8 mouse cellular contexts compared by ENCODE assay signal in the genomic region with DNA sequence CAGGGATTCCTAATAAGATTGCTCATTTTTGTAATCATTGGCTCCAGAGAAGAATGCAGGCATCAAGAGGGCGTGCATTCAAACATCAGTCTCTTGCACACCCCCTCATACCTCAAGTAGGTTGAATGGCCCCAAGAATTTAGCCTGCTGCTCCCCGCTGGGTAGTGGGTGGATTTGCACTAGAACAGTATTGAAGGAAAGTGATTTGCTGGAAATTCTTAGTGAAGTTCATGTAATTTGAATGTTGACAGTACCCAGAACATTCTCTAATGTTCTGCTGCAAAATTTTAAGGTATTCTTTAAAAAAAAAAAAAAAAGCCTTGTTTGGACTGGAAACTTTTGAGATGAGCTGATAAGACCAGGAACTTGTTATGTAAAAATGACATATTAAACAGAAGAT. TPM values are rescaled to one million over a fixed set of nuclear protein-coding genes. Genes with fewer than 3 reads are reported as not detected.
A peak's percentile ranks its signal among the peaks of the same experiment; 100 is the strongest.
DNase-seq lines count a peak whose midpoint lies in the region; ATAC-seq and TF ChIP-seq lines count a peak whose summit lies in the region.

No protein-coding gene starts in this region.

- H3K4me2 ChIP-seq in forebrain, embryonic 12.5 days: peak overlapping the region; percentile 91
- peak overlapping the region; percentile 93 for H3K4me2 ChIP-seq in liver, embryonic 15.5 days

- 0 out of 2 replicates have a peak, but pooled peaks cover 8% of the 10 kb centered on the region for H3K27me3 ChIP-seq in heart, embryonic 10.5 days (ENCODE audit: insufficient read depth, poor library complexity, severe bottlenecking)
- H3K27me3 ChIP-seq in C2C12 (ENCODE audit: control insufficient read depth, insufficient read depth, insufficient read length): no peaks in the 10 kb centered on the region
- H3K27me3 ChIP-seq in forebrain, embryonic 12.5 days: peaks cover 17% of the 10 kb centered on the region
- no peaks in the 10 kb centered on the region for H3K27me3 ChIP-seq in liver, embryonic 15.5 days

- H3K9me3 ChIP-seq in heart, embryonic 10.5 days: no peaks in the 10 kb centered on the region
- H3K9me3 ChIP-seq in forebrain, embryonic 12.5 days: no peaks in the 10 kb centered on the region
- H3K9me3 ChIP-seq in liver, embryonic 15.5 days (replicated peaks): no peaks in the 10 kb centered on the region

- H3K79me2 ChIP-seq in C2C12 (ENCODE audit: control insufficient read depth, insufficient read depth): peaks cover 49% of the 10 kb centered on the region

- H3K4me1 ChIP-seq in heart, embryonic 10.5 days: peaks cover 12% of the 10 kb centered on the region; the same call in 1 of the 2 replicates
- H3K4me1 ChIP-seq in forebrain, embryonic 12.5 days: peaks cover 12% of the 10 kb centered on the region
- H3K4me1 ChIP-seq in liver, embryonic 15.5 days (replicated peaks): peaks cover 25% of the 10 kb centered on the region

- H3K36me3 ChIP-seq in heart, embryonic 10.5 days: no peaks in the 10 kb centered on the region
- H3K36me3 ChIP-seq in C2C12 (ENCODE audit: control insufficient read depth, insufficient read depth): no peaks in the 10 kb centered on the region
- no peaks in the 10 kb centered on the region for H3K36me3 ChIP-seq in forebrain, embryonic 12.5 days (replicated peaks)
- H3K36me3 ChIP-seq in liver, embryonic 15.5 days (replicated peaks): no peaks in the 10 kb centered on the region

- peaks cover 30% of the 10 kb centered on the region for H3K79me3 ChIP-seq in C2C12 (ENCODE audit: low read depth)

- H3K4me3 ChIP-seq in heart, embryonic 10.5 days: peak overlapping the region; percentile 85
- peak overlapping the region; percentile 94 for H3K4me3 ChIP-seq in C2C12 (ENCODE audit: insufficient read depth, poor library complexity, severe bottlenecking)
- peak overlapping the region; percentile 84 for H3K4me3 ChIP-seq in forebrain, embryonic 12.5 days (replicated peaks)
- H3K4me3 ChIP-seq in liver, embryonic 15.5 days (replicated peaks): peak overlapping the region; percentile 92

- 56% methylated on average over 2 of the region's 2 CpGs for WGBS in heart, embryonic 10.5 days
- WGBS in forebrain, embryonic 12.5 days: 14% methylated on average over 2 of the region's 2 CpGs
- WGBS in liver, embryonic 15.5 days (ENCODE audit: insufficient replicate concordance): 42% methylated on average over 2 of the region's 2 CpGs

- no peak overlapping the region for H3ac ChIP-seq in C2C12 (ENCODE audit: control insufficient read depth, insufficient read length, low read depth)

- intact Hi-C loops in heart, postnatal 36 days (cut with DNase I): loop anchor here (2.0 to 5.0 kb wide), 3 partner anchors 71 to 561 kb away; a partner anchor contains a TSS

- no peak for TF ChIP-seq CTCF in C2C12 (IDR thresholded peaks at IDR 0.05; ENCODE audit: control insufficient read depth, insufficient read depth, insufficient read length)

- H3K27ac ChIP-seq in heart, embryonic 10.5 days: no peak overlapping the region
- no peak overlapping the region for H3K27ac ChIP-seq in forebrain, embryonic 12.5 days
- H3K27ac ChIP-seq in liver, embryonic 15.5 days (replicated peaks): no peak overlapping the region

- no peak for ATAC-seq in forebrain, embryonic 12.5 days (ENCODE audit: low FRiP score)
- ATAC-seq in liver, embryonic 15.5 days (ENCODE audit: insufficient read depth): no peak

- DNase-seq in heart, embryonic 10.5 days (ENCODE audit: low spot score): no peak
- no peak for DNase-seq in heart, postnatal 36 days
- no peak for DNase-seq in cerebellum, postnatal 14 days
- DNase-seq in ovary, adult 18-20 months (ENCODE audit: low spot score): no peak
- DNase-seq in urinary bladder, adult 18-20 months (ENCODE audit: low spot score in 2 of 2): no peak

- peak overlapping the region; percentile 80 for H3K9ac ChIP-seq in forebrain, embryonic 12.5 days
- peak overlapping the region; percentile 82 for H3K9ac ChIP-seq in liver, embryonic 15.5 days

TF ChIP-seq in C2C12, 6 proteins besides CTCF, POLR2A, EP300 and RAD21:
- TF ChIP-seq MYOD1 (IDR thresholded peaks at IDR 0.05; ENCODE audit: control insufficient read depth, insufficient read length, low read depth): no peak
- no peak for TF ChIP-seq MAX (IDR thresholded peaks at IDR 0.05)
- no peak for TF ChIP-seq FOSL1 (IDR thresholded peaks at IDR 0.05; ENCODE audit: insufficient read depth, low read length, poor library complexity, severe bottlenecking)
- TF ChIP-seq USF1 (IDR thresholded peaks at IDR 0.05; ENCODE audit: low read depth): no peak
- TF ChIP-seq MYOG (IDR thresholded peaks at IDR 0.05; ENCODE audit: control insufficient read depth, extremely low read depth, insufficient read length): no peak
- no peak for TF ChIP-seq CEBPB (IDR thresholded peaks at IDR 0.05; ENCODE audit: low read depth)
TF ChIP-seq in C2C12: peak in this region for 0.

RNA-seq across cellular contexts. Expression of a gene that starts 1.2 kb away (rescaled TPM):
- polyA plus RNA-seq in heart, embryonic 10.5 days (2016; fragmentation: Nextera tagmentation; extraction: Ambion mirVana): 8.9 and 10.3 TPM in 2 replicates
- total RNA-seq in heart, postnatal 36 days (2021): 10 to 100 TPM; 25.4 to 31.5 TPM
- 5.8 TPM for polyA plus RNA-seq in C2C12 (2012; fragmentation: generic; extraction: Trizol)
- 14.9 and 15.3 TPM in 2 replicates for polyA plus RNA-seq in forebrain, embryonic 12.5 days (2016; fragmentation: Nextera tagmentation; extraction: Ambion mirVana)
- 6.1 and 6.6 TPM in 2 replicates for polyA plus RNA-seq in liver, embryonic 15.5 days (2015; fragmentation: Nextera tagmentation; extraction: Ambion mirVana)

RNA-seq across cellular contexts. Expression of a gene that starts 50.9 kb away (rescaled TPM):
- polyA plus RNA-seq in heart, embryonic 10.5 days (2016; fragmentation: Nextera tagmentation; extraction: Ambion mirVana): 0.08 and 0.11 TPM in 2 replicates
- 1 to 10 TPM; 1.1 to 1.4 TPM for total RNA-seq in heart, postnatal 36 days (2021)
- 0.43 TPM for polyA plus RNA-seq in C2C12 (2012; fragmentation: generic; extraction: Trizol)
- 0.11 and 0.13 TPM in 2 replicates for polyA plus RNA-seq in forebrain, embryonic 12.5 days (2016; fragmentation: Nextera tagmentation; extraction: Ambion mirVana)
- 0.08 and 0.09 TPM in 2 replicates for polyA plus RNA-seq in liver, embryonic 15.5 days (2015; fragmentation: Nextera tagmentation; extraction: Ambion mirVana)
